Mouse (Mus musculus) bone marrow, adult 2 months (tissue): ENCODE data around the gene Cmbl. TPM values are rescaled to one million over a fixed set of nuclear protein-coding genes. Genes with fewer than 3 reads are reported as not detected.
"Not testable (repeated sequence)": the region's sequence is repeated elsewhere in the genome, so short reads cannot be mapped to it uniquely, and the experiment has no call there.

Experiments
- H3K27ac ChIP-seq: fragments of 200-500 bp; 2 replicates; pipeline ENCODE4 v1.5.1; 2012; ENCODE audit warnings: low read depth, mild to moderate bottlenecking, control low read depth, inconsistent platforms, low read length; ENCODE audit not compliant: control insufficient read depth, poor library complexity, insufficient read depth
- H3K4me1 ChIP-seq: fragments of 200-500 bp; 2 replicates; pipeline ENCODE4 v1.6.1; 2011; ENCODE audit warnings: low read length; ENCODE audit not compliant: control insufficient read depth, insufficient read depth
- H3K4me3 ChIP-seq: fragments of 200-500 bp; replicated peaks from 2 replicates; pipeline ENCODE3; 2011; ENCODE audit warnings: mild to moderate bottlenecking, low read depth, low read length, control low read depth; ENCODE audit not compliant: control insufficient read depth
- CTCF ChIP-seq: fragments of 200-500 bp; IDR thresholded peaks from 2 replicates; pipeline ENCODE4 v1.5.1; 2011; ENCODE audit warnings: low read length, control low read depth; ENCODE audit not compliant: control insufficient read depth, insufficient read depth
- POLR2A ChIP-seq: fragments of 200-500 bp; IDR thresholded peaks from 2 replicates; pipeline ENCODE4 v1.6.1; 2011; ENCODE audit warnings: low read depth, mild to moderate bottlenecking, control low read depth, low read length, borderline replicate concordance; ENCODE audit not compliant: control insufficient read depth
- WGBS: fragments of 180-500 bp; shearing (Covaris S2); methylation state at CpG from one replicate; pipeline ENCODE4 v1.1.7; 2018; 5-methylcytosine and 5-hydroxymethylcytosine counted together
- polyA plus RNA-seq: library from polyadenylated mRNA; stranded (reverse); fragments of >200 nt; gene quantifications from 2 replicates; pipeline ENCODE4 v1.2.4, GENCODE M21; 2011; ENCODE audit warnings: low replicate concordance; ENCODE audit not compliant: missing spikeins, insufficient read depth, insufficient read length

Gene Cmbl
- polyA plus RNA-seq, 1 experiment, result 10.2 TPM

DNA sequence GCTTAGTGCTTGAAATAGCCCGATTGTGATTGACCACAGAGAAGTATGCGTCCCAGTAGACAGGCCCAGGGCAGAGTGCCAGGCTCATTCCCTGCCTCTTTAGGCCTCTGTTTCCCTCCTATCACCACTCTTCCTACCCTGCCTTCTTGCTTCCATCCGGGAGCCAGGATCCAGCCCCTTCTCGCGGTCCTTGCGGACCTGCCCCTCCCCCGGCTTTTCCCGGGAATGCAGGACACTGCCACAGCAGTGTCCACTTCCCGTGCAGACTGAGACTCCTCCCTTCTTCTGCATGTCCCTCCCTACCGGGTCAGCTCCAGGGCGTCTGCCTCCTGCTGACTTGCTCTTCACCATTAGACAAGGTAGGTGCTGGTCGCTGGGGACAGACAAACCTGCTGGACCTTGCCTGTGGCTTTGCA is 3.4 kb downstream of the Cmbl start:
- Histone ChIP-seq H3K27ac (no peak overlapping the region), H3K4me1 (no peaks in the 10 kb centered on the region; the same call in 1 of the 2 replicates), H3K4me3 (no peak overlapping the region)
- 73% methylated on average over 12 of the region's 12 CpGs for WGBS
- TF ChIP-seq POLR2A, result no peak
- TF ChIP-seq CTCF, result no peak

- no peaks in the 10 kb centered on the region; the same call in 1 of the 2 replicates for H3K4me1 ChIP-seq
- 60% methylated on average over 9 of the region's 9 CpGs for WGBS
- H3K4me3 ChIP-seq, result no peak overlapping the region
- TF ChIP-seq POLR2A (no peak), CTCF (no peak)
- H3K27ac ChIP-seq, result no peak overlapping the region
Measured at GRCm38 (mm10) chr15:31569325-31570022, 4.3 kb downstream of the Cmbl start.

DNA sequence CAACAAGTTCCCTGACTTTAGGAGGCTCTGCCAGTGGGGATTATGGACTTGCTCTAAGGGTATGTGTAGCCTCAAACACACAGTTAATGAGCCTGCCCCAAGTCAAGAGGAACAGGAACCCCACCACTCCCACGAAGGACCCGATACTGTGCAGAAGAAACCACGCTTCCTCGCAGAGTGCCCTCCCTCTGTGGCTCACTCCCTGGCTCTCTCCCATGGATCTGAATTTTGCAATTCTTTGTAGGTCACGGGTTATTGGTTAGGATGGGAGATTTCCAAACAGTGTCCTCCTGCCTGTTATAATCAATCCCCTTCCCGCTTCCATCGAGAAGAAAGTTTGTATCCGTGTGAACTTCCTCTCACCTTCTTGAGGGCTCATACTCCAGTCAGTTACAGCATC is 5.8 kb downstream of the Cmbl start:
- H3K27ac ChIP-seq, result no peak overlapping the region
- no peak overlapping the region for H3K4me3 ChIP-seq
- 46% methylated on average over 8 of the region's 8 CpGs for WGBS
- H3K4me1 ChIP-seq, result no peaks in the 10 kb centered on the region; the same call in 1 of the 2 replicates
- TF ChIP-seq CTCF (no peak), POLR2A (no peak)

DNA sequence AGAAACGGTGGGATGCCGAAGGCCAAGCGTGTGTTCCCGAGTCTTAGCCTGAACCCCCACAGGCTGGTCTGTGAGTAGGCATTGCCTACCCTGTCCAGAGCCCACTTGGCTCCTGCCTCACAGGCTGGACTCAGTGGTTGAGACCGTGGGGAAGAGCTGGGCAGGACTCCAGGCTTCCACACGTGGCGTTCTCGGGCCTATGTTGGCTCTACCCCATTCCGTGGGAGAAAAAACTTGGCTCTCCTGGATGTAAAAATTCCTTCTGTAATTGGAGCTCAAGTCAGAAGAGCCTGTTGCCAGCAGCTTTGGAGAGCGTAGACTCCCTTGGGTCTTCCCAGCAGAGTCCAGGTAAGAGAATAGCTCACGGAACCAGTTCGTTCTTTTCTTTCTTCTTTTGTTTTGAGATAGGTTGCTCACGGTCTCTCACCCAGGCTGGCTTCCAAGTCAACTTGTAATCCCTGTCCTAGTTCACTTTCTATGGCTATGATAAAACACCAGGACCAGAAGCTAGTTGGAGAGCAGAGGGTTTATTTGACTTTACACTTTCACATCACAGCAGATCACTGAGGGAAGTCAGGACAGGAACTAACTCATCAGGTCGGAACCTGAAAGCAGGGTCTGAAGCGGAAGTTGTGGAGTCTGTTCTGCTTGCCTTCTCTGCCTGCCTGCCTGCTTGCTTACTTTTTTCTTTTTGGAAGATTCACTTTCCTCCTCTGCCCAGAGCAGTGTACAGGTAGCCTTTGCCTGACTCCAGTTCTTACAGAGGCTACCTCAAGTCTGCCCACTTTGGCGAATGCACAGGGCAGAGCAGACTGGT is 6.9 kb downstream of the Cmbl start:
- H3K27ac ChIP-seq, result peak overlapping the region; percentile 2; the same call in 1 of the 2 replicates
- 81% methylated on average over 16 of the region's 16 CpGs for WGBS
- no peak for TF ChIP-seq POLR2A
- TF ChIP-seq CTCF, result no peak
- H3K4me1 ChIP-seq, result no peaks in the 10 kb centered on the region; the same call in 1 of the 2 replicates
- no peak overlapping the region for H3K4me3 ChIP-seq

GRCm38 (mm10) chr15:31573287-31573686 is 8.1 kb downstream of the Cmbl start:
- no peaks in the 10 kb centered on the region; the same call in 1 of the 2 replicates for H3K4me1 ChIP-seq
- TF ChIP-seq POLR2A (no peak), CTCF (no peak)
- H3K27ac ChIP-seq, result no peak overlapping the region
- no peak overlapping the region for H3K4me3 ChIP-seq
- WGBS, result 70% methylated on average over 4 of the region's 4 CpGs

GRCm38 (mm10) chr15:31573692-31574091 is 8.5 kb downstream of the Cmbl start:
- no peaks in the 10 kb centered on the region; the same call in 1 of the 2 replicates for H3K4me1 ChIP-seq
- no peak for TF ChIP-seq POLR2A
- no peak for TF ChIP-seq CTCF
- H3K27ac ChIP-seq, result no peak overlapping the region
- H3K4me3 ChIP-seq, result no peak overlapping the region

DNA sequence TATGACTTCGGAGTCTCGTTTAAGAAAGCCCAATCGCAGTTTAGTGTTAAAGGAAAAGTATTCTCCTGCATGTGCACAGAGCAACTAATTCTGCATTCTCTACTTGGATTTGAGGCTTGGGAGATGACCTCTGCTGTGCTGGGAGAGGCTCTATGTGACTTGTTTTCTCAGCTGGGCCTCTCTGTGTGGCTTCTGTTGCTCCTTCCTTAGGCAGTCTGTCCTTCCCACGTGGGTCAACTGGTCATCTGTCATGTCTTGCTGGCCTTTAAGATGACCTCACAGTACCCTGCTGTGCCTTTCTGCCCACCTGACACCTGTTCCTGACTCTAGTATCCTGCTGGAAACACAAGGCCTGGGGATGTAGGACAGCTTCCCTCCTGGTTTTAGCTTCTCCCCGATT is 10.9 kb downstream of the Cmbl start:
- WGBS, result 85% methylated on average over 5 of the region's 5 CpGs

GRCm38 (mm10) chr15:31581086-31581485 is 15.9 kb downstream of the Cmbl start:
- not testable (repeated sequence) for H3K27ac ChIP-seq, H3K4me3 ChIP-seq, H3K4me1 ChIP-seq
- 87% methylated on average over 2 of the region's 2 CpGs for WGBS

More for the DNA sequence above, 10.9 kb downstream of the Cmbl start:
- Histone ChIP-seq H3K4me3 (no peak overlapping the region), H3K4me1 (no peaks in the 10 kb centered on the region; the same call in 1 of the 2 replicates), H3K27ac (no peak overlapping the region)
- TF ChIP-seq CTCF, result no peak
- no peak for TF ChIP-seq POLR2A
